Mouse (Mus musculus): ENCODE results near the gene Trim65. TPM values are rescaled to one million over a fixed set of nuclear protein-coding genes. Genes with fewer than 3 reads are reported as not detected.

The Trim65 gene
- total and polyA plus RNA-seq, 2 experiments from 2014 or later: 2.4 to 9.6 TPM

DNA sequence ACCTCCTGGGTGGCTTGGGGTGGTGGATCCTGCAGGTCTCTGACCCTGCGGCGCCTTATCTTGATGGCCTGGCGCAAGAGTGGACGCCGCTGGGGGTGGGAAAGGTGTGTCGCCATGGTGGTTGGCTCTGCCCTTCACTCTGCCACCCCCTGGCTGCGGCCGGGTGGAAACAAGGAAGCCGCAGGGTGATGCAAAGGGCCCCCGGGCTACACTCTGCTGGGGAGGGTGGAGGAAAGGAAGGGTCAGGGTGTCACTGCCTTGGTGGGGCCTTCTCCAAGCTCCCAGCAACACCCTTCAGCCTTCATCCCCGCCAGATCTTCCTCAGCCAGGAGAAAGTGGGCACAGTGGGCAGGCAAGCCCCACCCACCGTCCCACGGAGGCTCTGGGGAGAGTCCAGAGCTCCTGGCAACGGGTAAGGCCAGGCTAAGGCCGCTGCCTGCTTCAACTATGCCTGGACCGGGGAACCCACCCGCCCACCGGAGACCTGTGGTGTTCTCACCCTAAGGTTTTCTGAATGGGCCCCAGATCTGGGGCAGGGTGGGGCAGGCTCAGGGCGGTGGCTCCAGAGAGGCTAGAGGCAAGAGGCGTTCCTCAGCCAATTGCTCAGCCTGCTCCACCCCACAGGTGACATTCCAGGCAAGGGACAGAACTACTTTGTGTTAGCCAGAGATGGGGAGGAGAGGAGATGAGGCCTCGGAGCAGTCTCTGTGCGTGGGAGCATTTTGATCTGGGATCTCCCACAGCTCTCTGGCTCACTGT, 53.3 kb downstream of the Trim65 start, which contains the start of gene Unc13d:
TSS of gene Unc13d (minus strand) at position 516 of the 759 bp plus-strand sequence.
- Histone ChIP-seq H3K4me1 (ENCODE audit: insufficient read depth, low read length) (0 out of 2 replicates have a peak, but pooled peaks cover 3% of the 10 kb centered on the region), H3K27ac (peak within 1 kb of the TSS; percentile 36; the same call in 1 of the 2 replicates), H3K36me3 (ENCODE audit: insufficient read depth, low read length) (peaks cover 32% of the 10 kb centered on the region), H3K4me2 (ENCODE audit: low read depth, low read length) (peak within 1 kb of the TSS; percentile 49), H3K27me3 (ENCODE audit: insufficient read depth, low read length) (no peaks in the 10 kb centered on the region), H3K9me3 (ENCODE audit: low read length) (no peaks in the 10 kb centered on the region), H3K9ac (replicated peaks; ENCODE audit: low read length) (no peak within 1 kb of the TSS), H3K4me3 (ENCODE audit: low read length) (peak within 1 kb of the TSS; percentile 6; the same call in 1 of the 2 replicates)
- 0 out of 2 replicates have a peak, but pooled peaks have one; percentile 13 for TF ChIP-seq CTCF (IDR thresholded peaks at IDR 0.05; ENCODE audit: low read depth)
- 58% methylated on average over 22 of the region's 22 CpGs for whole genome bisulfite sequencing
- no peak for DNase-seq (ENCODE audit: low spot score)
- ATAC-seq: 0 out of 2 replicates have a peak, but pooled peaks have one; percentile 1

- no peak for TF ChIP-seq CTCF (IDR thresholded peaks at IDR 0.05; ENCODE audit: low read depth)
- 93% methylated on average over 7 of the region's 7 CpGs for WGBS
Observed at GRCm38 (mm10) chr11:116076836-116077235, 54.1 kb downstream of the Trim65 start.

GRCm38 (mm10) chr11:116076266-116076540, 54.7 kb downstream of the Trim65 start:
- 0 out of 2 replicates have a peak, but pooled peaks cover 3% of the 10 kb centered on the region for H3K4me1 ChIP-seq (ENCODE audit: insufficient read depth, low read length)
- no peak for TF ChIP-seq CTCF (IDR thresholded peaks at IDR 0.05; ENCODE audit: low read depth)
- H3K9ac ChIP-seq (replicated peaks; ENCODE audit: low read length): no peak overlapping the region
- DNase-seq (ENCODE audit: low spot score) (no peak), ATAC-seq (no peak)
- no peak overlapping the region for H3K27ac ChIP-seq
- H3K36me3 ChIP-seq (ENCODE audit: insufficient read depth, low read length): peaks cover 19% of the 10 kb centered on the region
- no peaks in the 10 kb centered on the region for H3K27me3 ChIP-seq (ENCODE audit: insufficient read depth, low read length)
- no peak overlapping the region for H3K4me3 ChIP-seq (ENCODE audit: low read length)
- no peaks in the 10 kb centered on the region for H3K9me3 ChIP-seq (ENCODE audit: low read length)
- 67% methylated on average over 7 of the region's 7 CpGs for whole genome bisulfite sequencing
- no peak overlapping the region for H3K4me2 ChIP-seq (ENCODE audit: low read depth, low read length)

More at GRCm38 (mm10) chr11:116076836-116077235, 54.1 kb downstream of the Trim65 start:
- no peak for DNase-seq (ENCODE audit: low spot score)
- Histone ChIP-seq H3K9ac (replicated peaks; ENCODE audit: low read length) (no peak overlapping the region), H3K27me3 (ENCODE audit: insufficient read depth, low read length) (no peaks in the 10 kb centered on the region), H3K4me2 (ENCODE audit: low read depth, low read length) (no peak overlapping the region), H3K9me3 (ENCODE audit: low read length) (no peaks in the 10 kb centered on the region), H3K4me1 (ENCODE audit: insufficient read depth, low read length) (0 out of 2 replicates have a peak, but pooled peaks cover 3% of the 10 kb centered on the region), H3K36me3 (ENCODE audit: insufficient read depth, low read length) (peaks cover 25% of the 10 kb centered on the region), H3K4me3 (ENCODE audit: low read length) (no peak overlapping the region), H3K27ac (no peak overlapping the region)
- no peak for ATAC-seq

- H3K4me3 ChIP-seq (ENCODE audit: low read length): no peak overlapping the region
- DNase-seq (ENCODE audit: low spot score) (no peak), ATAC-seq (no peak)
- H3K9me3 ChIP-seq (ENCODE audit: low read length): no peaks in the 10 kb centered on the region
- H3K27ac ChIP-seq: no peak overlapping the region
- no peak for TF ChIP-seq CTCF (IDR thresholded peaks at IDR 0.05; ENCODE audit: low read depth)
- no peak overlapping the region for H3K9ac ChIP-seq (replicated peaks; ENCODE audit: low read length)
- no peaks in the 10 kb centered on the region for H3K27me3 ChIP-seq (ENCODE audit: insufficient read depth, low read length)
- WGBS: 65% methylated on average over 20 of the region's 20 CpGs
- peaks cover 15% of the 10 kb centered on the region for H3K36me3 ChIP-seq (ENCODE audit: insufficient read depth, low read length)
- H3K4me2 ChIP-seq (ENCODE audit: low read depth, low read length): no peak overlapping the region
- 0 out of 2 replicates have a peak, but pooled peaks cover 3% of the 10 kb centered on the region for H3K4me1 ChIP-seq (ENCODE audit: insufficient read depth, low read length)
Observed at GRCm38 (mm10) chr11:116075539-116076265, 55.2 kb downstream of the Trim65 start.

GRCm38 (mm10) chr11:116074436-116074991, 56.4 kb downstream of the Trim65 start:
- no peak overlapping the region for H3K9ac ChIP-seq (replicated peaks; ENCODE audit: low read length)
- H3K4me1 ChIP-seq (ENCODE audit: insufficient read depth, low read length): 0 out of 2 replicates have a peak, but pooled peaks cover 3% of the 10 kb centered on the region
- no peak for TF ChIP-seq CTCF (IDR thresholded peaks at IDR 0.05; ENCODE audit: low read depth)
- no peaks in the 10 kb centered on the region for H3K9me3 ChIP-seq (ENCODE audit: low read length)
- ATAC-seq (no peak), DNase-seq (ENCODE audit: low spot score) (no peak)
- WGBS: 65% methylated on average over 7 of the region's 7 CpGs
- H3K4me3 ChIP-seq (ENCODE audit: low read length): no peak overlapping the region
- H3K27ac ChIP-seq: no peak overlapping the region
- H3K4me2 ChIP-seq (ENCODE audit: low read depth, low read length): no peak overlapping the region
- no peaks in the 10 kb centered on the region for H3K27me3 ChIP-seq (ENCODE audit: insufficient read depth, low read length)
- H3K36me3 ChIP-seq (ENCODE audit: insufficient read depth, low read length): peaks cover 8% of the 10 kb centered on the region; the same call in 1 of the 2 replicates

DNA sequence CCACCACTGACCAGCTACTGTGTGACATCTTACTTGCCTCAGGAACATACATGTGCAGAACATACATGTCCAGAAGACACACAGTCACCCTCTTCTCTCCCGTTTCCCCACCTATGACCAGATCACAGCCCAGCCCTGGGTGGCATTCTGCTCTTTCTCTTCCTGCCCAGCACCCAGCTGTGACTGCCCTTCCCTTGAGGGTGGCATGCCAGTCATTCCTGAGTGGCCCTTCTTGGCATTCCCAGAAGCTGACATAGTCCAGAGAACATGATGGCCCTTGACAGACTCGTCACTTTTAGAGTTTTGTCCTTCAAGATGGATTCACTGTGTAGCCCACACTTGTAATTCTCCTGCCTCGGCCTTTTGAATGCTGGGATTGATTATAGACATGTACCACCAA, 58.3 kb downstream of the Trim65 start:
- Histone ChIP-seq H3K4me2 (ENCODE audit: low read depth, low read length) (no peak overlapping the region), H3K27ac (no peak overlapping the region)
- WGBS: 83% methylated on average over 3 of the region's 3 CpGs

More for the DNA sequence above, 58.3 kb downstream of the Trim65 start:
- H3K27me3 ChIP-seq (ENCODE audit: insufficient read depth, low read length): no peaks in the 10 kb centered on the region
- no peak for TF ChIP-seq CTCF (IDR thresholded peaks at IDR 0.05; ENCODE audit: low read depth)
- DNase-seq (ENCODE audit: low spot score): no peak
- no peaks in the 10 kb centered on the region for H3K36me3 ChIP-seq (ENCODE audit: insufficient read depth, low read length)
- no peak overlapping the region for H3K9ac ChIP-seq (replicated peaks; ENCODE audit: low read length)
- no peaks in the 10 kb centered on the region for H3K9me3 ChIP-seq (ENCODE audit: low read length)
- no peak for ATAC-seq
- no peaks in the 10 kb centered on the region for H3K4me1 ChIP-seq (ENCODE audit: insufficient read depth, low read length)
- H3K4me3 ChIP-seq (ENCODE audit: low read length): no peak overlapping the region

Other genes with a start within 250 kb of the Trim65 start
- gene Smim5, start 231.2 kb downstream of the Trim65 start, total RNA-seq (2014; rRNA removed): 2.0 and 2.5 TPM in 2 replicates
- gene Smim5, start 231.2 kb downstream of the Trim65 start, polyA plus RNA-seq (2015; fragmentation: Nextera tagmentation; extraction: Ambion mirVana): 2.7 and 3.7 TPM in 2 replicates
- not detected in 2 replicates for gene Smim6, start 219.1 kb downstream of the Trim65 start, total RNA-seq (2014; rRNA removed)
- gene Smim6, start 219.1 kb downstream of the Trim65 start, polyA plus RNA-seq (2015; fragmentation: Nextera tagmentation; extraction: Ambion mirVana): 0.35 and 0.43 TPM in 2 replicates
- gene Sap30bp, start 197.8 kb downstream of the Trim65 start, total RNA-seq (2014; rRNA removed): 46.4 and 52.8 TPM in 2 replicates
- gene Sap30bp, start 197.8 kb downstream of the Trim65 start, polyA plus RNA-seq (2015; fragmentation: Nextera tagmentation; extraction: Ambion mirVana): 39.2 and 42.8 TPM in 2 replicates
- gene Recql5, start 197.7 kb downstream of the Trim65 start, total RNA-seq (2014; rRNA removed): 11.4 and 14.3 TPM in 2 replicates
- gene Recql5, start 197.7 kb downstream of the Trim65 start, polyA plus RNA-seq (2015; fragmentation: Nextera tagmentation; extraction: Ambion mirVana): 7.9 and 9.9 TPM in 2 replicates
- 1.7 and 3.1 TPM in 2 replicates for gene Itgb4, start 156.4 kb downstream of the Trim65 start, total RNA-seq (2014; rRNA removed)
- gene Itgb4, start 156.4 kb downstream of the Trim65 start, polyA plus RNA-seq (2015; fragmentation: Nextera tagmentation; extraction: Ambion mirVana): 2.2 and 2.8 TPM in 2 replicates
- gene Galk1, start 118.4 kb downstream of the Trim65 start, total RNA-seq (2014; rRNA removed): 51.5 and 52.3 TPM in 2 replicates
- gene Galk1, start 118.4 kb downstream of the Trim65 start, polyA plus RNA-seq (2015; fragmentation: Nextera tagmentation; extraction: Ambion mirVana): 60.3 and 61.7 TPM in 2 replicates
- 603 and 627 TPM in 2 replicates for gene H3f3b, start 103.2 kb downstream of the Trim65 start, total RNA-seq (2014; rRNA removed)
- 2,179 and 2,253 TPM in 2 replicates for gene H3f3b, start 103.2 kb downstream of the Trim65 start, polyA plus RNA-seq (2015; fragmentation: Nextera tagmentation; extraction: Ambion mirVana)
- gene Unk, start 100.8 kb downstream of the Trim65 start, total RNA-seq (2014; rRNA removed): 47.1 and 50.2 TPM in 2 replicates
- 22.8 and 24.5 TPM in 2 replicates for gene Unk, start 100.8 kb downstream of the Trim65 start, polyA plus RNA-seq (2015; fragmentation: Nextera tagmentation; extraction: Ambion mirVana)
- gene Unc13d, start 53.2 kb downstream of the Trim65 start, total RNA-seq (2014; rRNA removed): 0.65 and 1.3 TPM in 2 replicates
- gene Unc13d, start 53.2 kb downstream of the Trim65 start, polyA plus RNA-seq (2015; fragmentation: Nextera tagmentation; extraction: Ambion mirVana): 0.65 and 0.96 TPM in 2 replicates
- gene Wbp2, start 44.1 kb downstream of the Trim65 start, total RNA-seq (2014; rRNA removed): 146 and 171 TPM in 2 replicates
- gene Wbp2, start 44.1 kb downstream of the Trim65 start, polyA plus RNA-seq (2015; fragmentation: Nextera tagmentation; extraction: Ambion mirVana): 206 and 234 TPM in 2 replicates
- gene Trim47, start 3.9 kb downstream of the Trim65 start, total RNA-seq (2014; rRNA removed): 14.2 and 17.0 TPM in 2 replicates
- 9.5 and 10.1 TPM in 2 replicates for gene Trim47, start 3.9 kb downstream of the Trim65 start, polyA plus RNA-seq (2015; fragmentation: Nextera tagmentation; extraction: Ambion mirVana)
- 83.9 and 94.0 TPM in 2 replicates for gene Mrpl38, start 7.7 kb upstream of the Trim65 start, total RNA-seq (2014; rRNA removed)
- 71.9 and 73.3 TPM in 2 replicates for gene Mrpl38, start 7.7 kb upstream of the Trim65 start, polyA plus RNA-seq (2015; fragmentation: Nextera tagmentation; extraction: Ambion mirVana)
- 68.1 and 73.5 TPM in 2 replicates for gene Fbf1, start 37.0 kb upstream of the Trim65 start, total RNA-seq (2014; rRNA removed)
- 33.8 and 35.3 TPM in 2 replicates for gene Fbf1, start 37.0 kb upstream of the Trim65 start, polyA plus RNA-seq (2015; fragmentation: Nextera tagmentation; extraction: Ambion mirVana)
- 66.6 and 74.8 TPM in 2 replicates for gene Ten1, start 67.7 kb upstream of the Trim65 start, total RNA-seq (2014; rRNA removed)
- 101 and 110 TPM in 2 replicates for gene Ten1, start 67.7 kb upstream of the Trim65 start, polyA plus RNA-seq (2015; fragmentation: Nextera tagmentation; extraction: Ambion mirVana)
- 109 and 112 TPM in 2 replicates for gene Acox1, start 67.9 kb upstream of the Trim65 start, total RNA-seq (2014; rRNA removed)
- gene Acox1, start 67.9 kb upstream of the Trim65 start, polyA plus RNA-seq (2015; fragmentation: Nextera tagmentation; extraction: Ambion mirVana): 63.4 and 65.0 TPM in 2 replicates
- gene Evpl, start 106.9 kb upstream of the Trim65 start, total RNA-seq (2014; rRNA removed): 2.8 and 2.9 TPM in 2 replicates
- gene Evpl, start 106.9 kb upstream of the Trim65 start, polyA plus RNA-seq (2015; fragmentation: Nextera tagmentation; extraction: Ambion mirVana): 1.6 TPM in 2 replicates
- gene Srp68, start 143.1 kb upstream of the Trim65 start, total RNA-seq (2014; rRNA removed): 18.3 and 22.5 TPM in 2 replicates
- 50.4 and 50.8 TPM in 2 replicates for gene Srp68, start 143.1 kb upstream of the Trim65 start, polyA plus RNA-seq (2015; fragmentation: Nextera tagmentation; extraction: Ambion mirVana)
- gene Galr2, start 149.8 kb upstream of the Trim65 start, total RNA-seq (2014; rRNA removed): 0.40 TPM in 1 of 2 replicates, not detected in the other
- 0.34 and 0.44 TPM in 2 replicates for gene Galr2, start 149.8 kb upstream of the Trim65 start, polyA plus RNA-seq (2015; fragmentation: Nextera tagmentation; extraction: Ambion mirVana)
- gene Exoc7, start 176.1 kb upstream of the Trim65 start, total RNA-seq (2014; rRNA removed): 84.6 and 95.3 TPM in 2 replicates
- gene Exoc7, start 176.1 kb upstream of the Trim65 start, polyA plus RNA-seq (2015; fragmentation: Nextera tagmentation; extraction: Ambion mirVana): 128 TPM in 2 replicates
- 37.6 and 40.0 TPM in 2 replicates for gene Foxj1, start 204.3 kb upstream of the Trim65 start, total RNA-seq (2014; rRNA removed)
- gene Foxj1, start 204.3 kb upstream of the Trim65 start, polyA plus RNA-seq (2015; fragmentation: Nextera tagmentation; extraction: Ambion mirVana): 15.5 and 16.6 TPM in 2 replicates

All from hindbrain, postnatal 0 days (tissue).